10 mouse cellular contexts compared by ENCODE assay signal in genomic region chr11:67376308-67376707, GRCm38 (mm10). TPM values are rescaled to one million over a fixed set of nuclear protein-coding genes. Genes with fewer than 3 reads are reported as not detected.
A peak's percentile ranks its signal among the peaks of the same experiment; 100 is the strongest.
DNase-seq lines count a peak whose midpoint lies in the region; ATAC-seq and TF ChIP-seq lines count a peak whose summit lies in the region.
"Had no signal": no experiment of that assay in that cellular context is flagged by ENCODE, and none has a peak within 500 bp of the region (broad histone marks: within the 10 kb centered on the region; RNA-seq: fewer than 3 reads in every experiment).

No protein-coding gene starts in this region.

- ATAC-seq in limb, embryonic 11.5 days (ENCODE audit: insufficient number of reproducible peaks, low FRiP score, low TSS enrichment, low read depth): no peak
- no peak for ATAC-seq in hindbrain, embryonic 13.5 days (ENCODE audit: low FRiP score)
- ATAC-seq: inflammation-experienced regulatory T-cells, adult 6 months had no signal

- TF ChIP-seq EP300 in MEL (IDR thresholded peaks at IDR 0.05; ENCODE audit: low read depth in 1 of 2, low read length in 2 of 2): no peak

- TF ChIP-seq POLR2A in MEL (IDR thresholded peaks at IDR 0.05; ENCODE audit: control insufficient read depth in 1 of 2, insufficient read depth in 1 of 2, low read depth in 1 of 2, low read length in 2 of 2, poor library complexity in 1 of 2): no peak

- H3K27me3 ChIP-seq in MEL (ENCODE audit: control insufficient read depth in 1 of 2, insufficient read depth in 2 of 2, low read length in 2 of 2): no peaks in the 10 kb centered on the region
- H3K27me3 ChIP-seq in limb, embryonic 11.5 days (ENCODE audit: control insufficient read depth, insufficient read depth, low read length): no peaks in the 10 kb centered on the region
- H3K27me3 ChIP-seq in hindbrain, embryonic 13.5 days: peaks cover 13% of the 10 kb centered on the region

- no peaks in the 10 kb centered on the region for H3K4me1 ChIP-seq in MEL (ENCODE audit: control insufficient read depth in 1 of 2, insufficient read depth in 2 of 2, low read length in 2 of 2)
- no peaks in the 10 kb centered on the region for H3K4me1 ChIP-seq in limb, embryonic 11.5 days (ENCODE audit: control insufficient read depth, insufficient read depth, low read length)
- H3K4me1 ChIP-seq in hindbrain, embryonic 13.5 days (replicated peaks): peaks cover 12% of the 10 kb centered on the region

- H3K4me2 ChIP-seq in limb, embryonic 11.5 days (ENCODE audit: low read depth, severe bottlenecking): no peak overlapping the region
- H3K4me2 ChIP-seq in hindbrain, embryonic 13.5 days: no peak overlapping the region

- no peaks in the 10 kb centered on the region for H3K9me3 ChIP-seq in MEL (replicated peaks; ENCODE audit: insufficient read depth, low read length)
- no peaks in the 10 kb centered on the region for H3K9me3 ChIP-seq in limb, embryonic 11.5 days (ENCODE audit: control insufficient read depth, low read length)
- no peaks in the 10 kb centered on the region for H3K9me3 ChIP-seq in hindbrain, embryonic 13.5 days

- peak; percentile 34 for DNase-seq in adrenal gland, postnatal 14 days
- no peak for DNase-seq in adrenal gland, adult 8-10 months
- no peak for DNase-seq in left cerebral cortex, adult 2 months (ENCODE audit: extremely low spot score in 1 of 2, low spot score in 2 of 2)
- DNase-seq in left cerebral cortex, postnatal 25 days (ENCODE audit: low spot score in 2 of 2): no peak
- DNase-seq in MEL (ENCODE audit: low read depth, low spot score): peak; percentile 16
- peak; percentile 43 for DNase-seq in limb, embryonic 11.5 days (ENCODE audit: low spot score)
- DNase-seq in right cerebral cortex, adult 18-20 months: no peak
- DNase-seq: cerebellum, adult 18-20 months had no signal

- H3K36me3 ChIP-seq in MEL (ENCODE audit: control insufficient read depth in 1 of 2, insufficient read depth in 2 of 2, low read length in 2 of 2): no peaks in the 10 kb centered on the region
- no peaks in the 10 kb centered on the region for H3K36me3 ChIP-seq in limb, embryonic 11.5 days (ENCODE audit: control insufficient read depth, insufficient read depth, low read length)
- no peaks in the 10 kb centered on the region for H3K36me3 ChIP-seq in hindbrain, embryonic 13.5 days

- no peaks in the 10 kb centered on the region for H3K79me2 ChIP-seq in MEL (ENCODE audit: control insufficient read depth, insufficient read depth, low read length, poor library complexity)

- peak; percentile 68 for TF ChIP-seq CTCF in left cerebral cortex, adult 2 months (IDR thresholded peaks at IDR 0.05)
- TF ChIP-seq CTCF in MEL (IDR thresholded peaks at IDR 0.05 in 2 of 3, conservative IDR thresholded peaks at IDR 0.05 in 1 of 3; ENCODE audit: control insufficient read depth in 1 of 3, insufficient read depth in 1 of 3, low read depth in 2 of 3, low read length in 3 of 3, poor library complexity in 1 of 3, severe bottlenecking in 1 of 3): peak; percentile 12 to 35 (median 27); a peak in 4 of 6 replicates

- no peak overlapping the region for H3K4me3 ChIP-seq in left cerebral cortex, adult 2 months
- H3K4me3 ChIP-seq in MEL (ENCODE audit: control insufficient read depth in 1 of 2, insufficient read depth in 1 of 2, low read depth in 2 of 2, low read length in 2 of 2): no peak overlapping the region
- H3K4me3 ChIP-seq in limb, embryonic 11.5 days (ENCODE audit: low read depth, low read length): no peak overlapping the region
- H3K4me3 ChIP-seq in hindbrain, embryonic 13.5 days: no peak overlapping the region

- peak; percentile 26 for TF ChIP-seq RAD21 in MEL (IDR thresholded peaks at IDR 0.05; ENCODE audit: low read depth, low read length)

- intact Hi-C loops in left cerebral cortex, adult 2 months (cut with DNase I): no loop called here
- intact Hi-C loops in left cerebral cortex, postnatal 25 days (cut with DNase I): no loop called here

- H3K27ac ChIP-seq in left cerebral cortex, adult 2 months: no peak overlapping the region
- H3K27ac ChIP-seq in MEL (ENCODE audit: control insufficient read depth, low read depth, low read length): no peak overlapping the region
- no peak overlapping the region for H3K27ac ChIP-seq in limb, embryonic 11.5 days (replicated peaks; ENCODE audit: low read depth, low read length)
- H3K27ac ChIP-seq in hindbrain, embryonic 13.5 days: no peak overlapping the region

- H3K9ac ChIP-seq in MEL (ENCODE audit: control insufficient read depth, low read depth, low read length, poor library complexity, severe bottlenecking): no peak overlapping the region
- H3K9ac ChIP-seq in limb, embryonic 11.5 days (ENCODE audit: low read length): no peak overlapping the region
- no peak overlapping the region for H3K9ac ChIP-seq in hindbrain, embryonic 13.5 days

TF ChIP-seq in MEL, 35 proteins besides CTCF, POLR2A, EP300 and RAD21:
- TF ChIP-seq NRF1 (IDR thresholded peaks at IDR 0.05; ENCODE audit: insufficient read depth, low read depth, low read length, poor library complexity, severe bottlenecking) (no peak), SMC3 (IDR thresholded peaks at IDR 0.05; ENCODE audit: low read depth, low read length) (peak; percentile 16; the same call in 1 of the 2 replicates)

RNA-seq across cellular contexts. Expression of gene Myh13, which starts 54.9 kb away (rescaled TPM):
- total RNA-seq in adrenal gland, postnatal 14 days (2021): 0.08 TPM in 1 of 2 replicates, not detected in the other
- total RNA-seq in adrenal gland, adult 8-10 months (2022): under 1 TPM in 1 of 4 experiments, not detected in 3; 0.03 TPM
- total RNA-seq in left cerebral cortex, adult 2 months (2021): under 1 TPM; 0.18 to 0.51 TPM
- total RNA-seq in left cerebral cortex, postnatal 25 days (2021): under 1 TPM; 0.16 to 0.23 TPM
- total RNA-seq in MEL (2012; rRNA removed): not detected in 2 replicates
- polyA plus RNA-seq in MEL (2012; ENCODE audit: insufficient read depth in 1 of 2, insufficient read length in 2 of 2, low read depth in 1 of 2, low replicate concordance in 2 of 2, missing spikeins in 1 of 2): not detected
- polyA plus RNA-seq in limb, embryonic 11.5 days (2014; fragmentation: Nextera tagmentation; extraction: Ambion mirVana): 0.05 TPM in 1 of 2 replicates, not detected in the other
- polyA plus RNA-seq in hindbrain, embryonic 13.5 days (2015; fragmentation: Nextera tagmentation; extraction: Ambion mirVana): 0.04 and 0.57 TPM in 2 replicates
- polyA plus RNA-seq: inflammation-experienced regulatory T-cells, adult 6 months had no signal

Comparison
In these comparisons a context has a peak if more than half of its experiments do, and no peak if none do; other contexts are left out.
1. DNase-seq: peak in adrenal gland, postnatal 14 days (single experiment), MEL (single experiment) and limb, embryonic 11.5 days (single experiment); none in adrenal gland, adult 8-10 months (single experiment), left cerebral cortex, adult 2 months (0 of 2), left cerebral cortex, postnatal 25 days (0 of 2) and right cerebral cortex, adult 18-20 months (single experiment).